Mouse (Mus musculus): ENCODE data around the gene Camta1. TPM values are rescaled to one million over a fixed set of nuclear protein-coding genes. Genes with fewer than 3 reads are reported as not detected.

The Camta1 gene
- total RNA-seq, 2 experiments from 2014 or later = 2.9 to 70.2 TPM

GRCm38 (mm10) chr4:151138135-151138534 lies 723.5 kb downstream of the Camta1 start:
- no peak for ATAC-seq (ENCODE audit: poor library complexity, severe bottlenecking)

- no peak for ATAC-seq (ENCODE audit: poor library complexity, severe bottlenecking)
Observed at GRCm38 (mm10) chr4:151137701-151138100, 724.0 kb downstream of the Camta1 start.

- no peak for ATAC-seq (ENCODE audit: poor library complexity, severe bottlenecking)
Observed at GRCm38 (mm10) chr4:151135491-151135890, 726.2 kb downstream of the Camta1 start.

- no peak for ATAC-seq (ENCODE audit: poor library complexity, severe bottlenecking)
Observed at GRCm38 (mm10) chr4:151133760-151134159, 727.9 kb downstream of the Camta1 start.

- no peak for ATAC-seq (ENCODE audit: poor library complexity, severe bottlenecking)
Observed at GRCm38 (mm10) chr4:151132493-151132892, 729.2 kb downstream of the Camta1 start.

GRCm38 (mm10) chr4:151130756-151131490 lies 730.8 kb downstream of the Camta1 start:
- no peak for ATAC-seq (ENCODE audit: poor library complexity, severe bottlenecking)

- ATAC-seq (ENCODE audit: poor library complexity, severe bottlenecking) = no peak
Observed at GRCm38 (mm10) chr4:151129725-151130557, 731.7 kb downstream of the Camta1 start.

- ATAC-seq (ENCODE audit: poor library complexity, severe bottlenecking) = no peak
Observed at GRCm38 (mm10) chr4:151128641-151129541, 732.8 kb downstream of the Camta1 start.

- ATAC-seq (ENCODE audit: poor library complexity, severe bottlenecking) = no peak
Observed at GRCm38 (mm10) chr4:151127636-151128548, 733.8 kb downstream of the Camta1 start.

GRCm38 (mm10) chr4:151118883-151119282 lies 742.8 kb downstream of the Camta1 start:
- no peak for ATAC-seq (ENCODE audit: poor library complexity, severe bottlenecking)

GRCm38 (mm10) chr4:151114574-151114973 lies 747.1 kb downstream of the Camta1 start:
- ATAC-seq (ENCODE audit: poor library complexity, severe bottlenecking) = no peak

- ATAC-seq (ENCODE audit: poor library complexity, severe bottlenecking) = no peak
Observed at GRCm38 (mm10) chr4:151111226-151111625, 750.5 kb downstream of the Camta1 start.

GRCm38 (mm10) chr4:151108834-151109241 lies 752.8 kb downstream of the Camta1 start:
- ATAC-seq (ENCODE audit: poor library complexity, severe bottlenecking) = no peak

GRCm38 (mm10) chr4:151108028-151108771 lies 753.5 kb downstream of the Camta1 start:
- ATAC-seq (ENCODE audit: poor library complexity, severe bottlenecking) = peak; percentile 97

GRCm38 (mm10) chr4:151107131-151108001 lies 754.3 kb downstream of the Camta1 start:
- no peak for ATAC-seq (ENCODE audit: poor library complexity, severe bottlenecking)

- no peak for ATAC-seq (ENCODE audit: poor library complexity, severe bottlenecking)
Observed at GRCm38 (mm10) chr4:151106468-151106867, 755.2 kb downstream of the Camta1 start.

- ATAC-seq (ENCODE audit: poor library complexity, severe bottlenecking) = no peak
Observed at GRCm38 (mm10) chr4:151105886-151106285, 755.8 kb downstream of the Camta1 start.

GRCm38 (mm10) chr4:151104147-151104546 lies 757.5 kb downstream of the Camta1 start:
- ATAC-seq (ENCODE audit: poor library complexity, severe bottlenecking) = no peak
